Mouse (Mus musculus) adrenal gland, postnatal 36 days (tissue): Measurements from ENCODE around the gene Tsn. TPM values are rescaled to one million over a fixed set of nuclear protein-coding genes. Genes with fewer than 3 reads are reported as not detected.

Source experiments
- total RNA-seq, 2 experiments: library from RNA; stranded (reverse); gene quantifications; 2 replicates each; pipeline ENCODE4 v1.2.3; 2021

Tsn gene
- total RNA-seq, 2 experiments from 2014 or later = 120 to 149 TPM

Other genes with a start within 250 kb of the Tsn start
- gene Gm29106, start 135.2 kb downstream of the Tsn start, total RNA-seq = not detected
- gene Nifk, start 10.1 kb upstream of the Tsn start, total RNA-seq = 10 to 100 TPM; 44.6 to 45.3 TPM
- 10 to 100 TPM; 39.7 to 44.5 TPM for gene Clasp1, start 77.3 kb upstream of the Tsn start, total RNA-seq